ENCODE assay signal across 16 mouse cellular contexts in genomic region chr19:55739713-55740112, GRCm38 (mm10).
"Had no signal": no experiment of that assay in that cellular context is flagged by ENCODE, and none has a peak within 500 bp of the region (broad histone marks: within the 10 kb centered on the region; RNA-seq: fewer than 3 reads in every experiment).

No protein-coding gene starts in this region.

- H3K4me2 ChIP-seq: liver, embryonic 13.5 days; lung, embryonic 15.5 days; neural tube, embryonic 12.5 days had no signal

- H3K27me3 ChIP-seq: lung, embryonic 15.5 days had no signal

- H3K9me3 ChIP-seq: liver, embryonic 13.5 days; lung, embryonic 15.5 days; megakaryocyte, embryonic 14.5 days; neural tube, embryonic 12.5 days had no signal

- ATAC-seq: hindbrain, postnatal 0 days; liver, postnatal 0 days had no signal

- DNase-seq: kidney, adult 2 months; kidney, postnatal 36 days; left cerebral cortex, postnatal 4 days; liver; liver, embryonic 13.5 days; liver, postnatal 0 days; lung, postnatal 14 days; right cerebral cortex, adult 18-20 months; right cerebral cortex, postnatal 25 days; thymus, adult 18-20 months; thymus, postnatal 25 days had no signal

- H3K9ac ChIP-seq: liver, embryonic 13.5 days; liver, postnatal 0 days; lung, embryonic 15.5 days; neural tube, embryonic 12.5 days had no signal

- H3K4me3 ChIP-seq: layer of hippocampus, adult 2 months; liver, embryonic 13.5 days; lung, embryonic 15.5 days; megakaryocyte, embryonic 14.5 days; neural tube, embryonic 12.5 days had no signal

- H3K27ac ChIP-seq: hindbrain, postnatal 0 days; layer of hippocampus, adult 2 months; liver, embryonic 13.5 days; lung, embryonic 15.5 days; neural tube, embryonic 12.5 days had no signal

- H3K36me3 ChIP-seq: liver, embryonic 13.5 days; lung, embryonic 15.5 days; neural tube, embryonic 12.5 days had no signal
